Mouse (Mus musculus) forelimb bud, embryonic 11.5 days (tissue): ENCODE data around the gene Siae.

Experiments used
- DNase-seq: peaks from one replicate; pipeline ENCODE4 v3.0.0-alpha.2; 2012; ENCODE audit warnings: low read depth, low spot score

Gene Siae

DNA sequence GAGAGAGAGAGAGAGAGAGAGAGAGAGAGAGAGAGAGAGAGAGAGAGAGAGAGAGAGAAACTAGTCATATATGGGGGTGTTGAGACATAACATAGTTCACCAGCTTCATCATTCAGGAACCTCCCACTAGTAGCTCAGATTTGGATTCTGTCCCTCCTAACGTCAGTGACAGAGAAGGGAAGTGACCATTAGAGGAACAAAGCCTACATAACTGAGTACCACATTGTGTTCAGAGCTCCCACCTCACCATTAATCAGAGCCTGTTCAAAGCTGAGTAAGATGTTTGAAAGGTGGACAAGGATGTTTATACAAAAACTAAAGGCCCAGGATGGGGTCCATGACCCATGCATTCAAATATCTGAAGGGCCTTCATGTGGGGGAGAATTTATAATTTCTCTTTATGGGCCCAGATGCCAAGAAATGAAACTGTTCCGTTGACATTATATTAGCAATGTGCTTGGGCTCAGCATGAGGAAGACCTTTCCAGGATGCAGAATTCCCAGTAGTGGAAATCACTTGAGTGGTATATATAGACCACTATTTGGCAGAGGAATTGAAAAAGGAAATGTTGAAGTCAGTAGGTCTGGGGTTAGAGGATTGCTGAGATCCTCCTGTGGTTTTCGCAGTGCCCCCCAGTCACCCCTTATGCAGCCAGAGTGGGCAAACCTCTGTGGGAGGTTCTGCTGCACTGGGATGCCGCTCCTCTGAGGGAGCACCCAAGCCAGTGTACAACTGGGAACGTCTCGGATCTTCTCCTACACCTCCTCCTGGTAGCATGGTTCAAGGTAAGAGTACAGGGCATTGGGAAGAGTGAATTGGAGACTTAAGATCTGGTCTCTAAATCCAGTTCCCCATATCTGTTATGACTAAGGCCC lies 14.6 kb upstream of the Siae start:
- no peak for DNase-seq

DNA sequence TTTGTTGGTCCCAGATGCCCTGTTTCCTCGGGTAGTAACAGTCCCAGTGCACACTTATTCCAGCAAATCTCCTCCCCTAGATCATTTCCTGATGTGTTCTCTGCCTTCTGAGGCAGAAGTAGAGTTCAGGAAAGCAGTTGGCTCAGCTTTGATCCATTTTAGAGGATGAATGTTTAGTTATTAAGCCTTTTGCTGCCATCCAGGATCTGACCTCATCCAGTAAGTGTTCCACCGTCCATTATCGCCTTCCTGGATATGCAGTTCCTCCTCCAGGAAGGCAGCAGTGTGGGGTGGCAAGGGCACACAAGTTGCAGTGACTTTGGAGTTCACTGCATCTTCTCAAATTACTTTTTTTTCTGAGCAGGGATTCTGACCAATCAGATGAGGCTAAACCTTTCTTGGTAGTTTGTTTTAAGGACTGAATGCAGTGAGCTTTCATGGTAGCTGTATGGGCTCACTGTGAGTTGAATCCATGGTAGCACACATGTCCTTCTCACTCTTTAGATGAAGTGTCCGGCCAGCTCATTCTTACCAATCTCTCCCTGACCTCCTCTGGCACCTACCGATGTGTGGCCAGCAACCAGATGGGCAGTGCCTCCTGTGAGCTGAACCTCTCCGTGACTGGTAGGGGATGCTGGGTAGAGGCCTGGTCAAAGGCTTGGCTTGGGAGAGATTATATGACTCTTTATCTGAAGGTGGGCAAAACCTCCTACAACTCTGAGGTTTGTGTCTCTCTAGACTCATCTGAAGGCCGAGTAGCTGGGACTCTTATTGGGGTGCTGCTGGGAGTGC lies 13.5 kb upstream of the Siae start:
- DNase-seq, result no peak

GRCm38 (mm10) chr9:37543869-37544440 lies 11.5 kb upstream of the Siae start:
- no peak for DNase-seq

DNA sequence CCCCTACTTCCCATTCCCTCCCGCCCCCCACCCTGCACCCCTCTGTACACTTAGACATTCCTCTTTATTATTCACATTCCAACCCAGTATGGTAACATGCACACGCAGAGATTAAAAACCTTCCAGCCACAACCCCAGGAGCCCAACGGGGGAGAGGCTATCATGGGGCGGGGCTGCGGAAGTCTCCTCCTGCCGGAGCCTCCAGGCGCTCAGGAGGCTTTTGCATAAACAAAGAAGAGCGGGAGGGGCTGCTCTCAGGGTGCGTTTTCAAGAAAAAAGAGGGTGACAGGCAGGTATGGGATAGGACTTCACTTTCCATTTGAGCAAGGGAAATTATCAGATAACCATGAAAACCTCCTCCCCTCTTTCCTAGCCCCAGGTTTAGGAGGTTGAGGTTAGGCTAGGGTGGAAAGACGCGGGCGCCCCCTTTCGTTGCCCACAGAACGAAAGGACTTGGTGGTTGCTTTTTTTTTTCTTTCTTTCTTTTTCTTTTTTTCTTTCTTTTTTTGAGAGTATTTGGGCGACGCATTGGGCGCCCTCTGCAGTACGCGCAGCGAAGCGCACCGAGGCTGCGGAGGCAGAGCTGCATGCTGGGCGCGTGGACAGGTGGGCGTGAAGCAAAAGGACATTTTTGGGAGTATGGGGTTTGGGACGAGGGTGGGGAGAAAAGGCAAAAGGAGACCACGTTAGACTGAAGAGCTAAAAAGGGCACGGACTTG lies 10.9 kb upstream of the Siae start:
- peak; percentile 68 for DNase-seq

DNA sequence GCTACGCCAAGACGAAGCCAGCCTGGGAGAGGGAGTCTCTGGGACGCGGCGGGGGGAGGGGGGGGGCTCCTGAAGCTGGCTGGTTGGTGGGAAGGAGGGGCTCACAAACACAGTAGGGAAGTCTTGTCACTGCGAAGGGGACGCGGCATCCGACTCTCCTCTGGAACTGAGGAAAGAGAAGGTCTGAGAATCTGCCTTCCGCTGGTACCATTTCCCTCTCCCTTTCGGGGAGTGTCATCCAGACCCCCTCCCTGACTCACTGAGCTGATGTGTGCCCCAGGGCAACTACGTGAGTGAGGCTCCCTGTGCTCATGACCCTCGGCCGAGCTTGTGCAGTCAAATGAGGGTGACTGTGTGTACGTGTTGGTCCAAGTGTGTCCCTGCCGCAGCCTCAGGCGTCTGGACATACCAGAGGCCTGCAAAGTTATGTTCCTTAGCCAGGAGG lies 10.3 kb upstream of the Siae start:
- no peak for DNase-seq

DNA sequence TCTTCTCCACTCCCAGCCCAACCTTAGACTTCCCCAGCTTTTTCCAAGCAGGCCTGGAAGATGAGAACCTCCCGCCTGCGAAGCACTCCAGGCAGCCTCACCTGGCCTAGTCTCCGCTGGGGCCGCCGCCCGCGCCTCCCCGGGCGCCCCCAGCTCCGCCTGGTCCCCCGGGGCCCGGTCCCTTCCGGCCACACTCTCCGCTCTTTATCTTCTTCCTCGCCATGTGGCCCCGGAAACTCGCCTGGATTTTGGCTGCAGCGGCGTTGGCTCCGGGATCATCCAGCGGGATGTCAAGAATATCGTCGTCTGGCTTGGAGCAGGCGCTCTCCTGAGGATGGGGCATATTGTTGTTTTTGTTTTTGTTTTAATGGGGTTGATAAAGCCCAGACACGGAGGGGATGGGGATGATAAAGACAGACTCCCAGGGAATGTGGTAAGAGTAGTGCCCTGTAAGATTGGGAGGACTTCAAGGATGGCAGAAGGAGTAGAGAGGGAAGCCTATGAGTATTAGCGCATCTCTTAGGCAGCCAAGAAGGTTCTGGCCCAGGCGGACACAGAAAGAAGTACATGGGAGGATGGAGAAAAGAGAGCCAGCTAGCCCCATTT lies 9.5 kb upstream of the Siae start:
- no peak for DNase-seq

GRCm38 (mm10) chr9:37546889-37547288 lies 8.6 kb upstream of the Siae start:
- DNase-seq, result no peak

DNA sequence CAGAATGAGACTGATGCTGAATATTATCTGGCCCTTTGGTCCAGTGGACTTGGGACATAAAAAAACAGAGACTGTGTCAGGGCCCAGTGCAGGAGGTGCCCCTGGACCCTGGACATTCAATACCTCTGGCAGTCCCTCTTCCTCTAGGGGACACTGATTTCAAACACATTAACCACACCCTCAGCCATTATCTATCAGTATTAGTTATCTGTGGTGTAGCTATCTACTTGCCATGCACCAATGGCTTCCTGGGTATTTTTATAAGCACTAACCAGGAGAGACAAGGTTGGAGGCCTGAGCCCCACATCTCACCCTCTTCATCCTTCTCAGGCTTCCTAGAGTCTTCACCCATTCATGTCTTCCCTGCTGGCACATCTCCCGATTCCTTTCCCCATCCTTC lies 5.1 kb upstream of the Siae start:
- DNase-seq, result no peak

GRCm38 (mm10) chr9:37551751-37552531 lies 3.6 kb upstream of the Siae start:
- no peak for DNase-seq

GRCm38 (mm10) chr9:37552536-37553293 lies 2.8 kb upstream of the Siae start, which contains the start of gene Nrgn:
Gene Nrgn (minus strand): TSS chr9:37552904.
- DNase-seq, result peak; percentile 85

DNA sequence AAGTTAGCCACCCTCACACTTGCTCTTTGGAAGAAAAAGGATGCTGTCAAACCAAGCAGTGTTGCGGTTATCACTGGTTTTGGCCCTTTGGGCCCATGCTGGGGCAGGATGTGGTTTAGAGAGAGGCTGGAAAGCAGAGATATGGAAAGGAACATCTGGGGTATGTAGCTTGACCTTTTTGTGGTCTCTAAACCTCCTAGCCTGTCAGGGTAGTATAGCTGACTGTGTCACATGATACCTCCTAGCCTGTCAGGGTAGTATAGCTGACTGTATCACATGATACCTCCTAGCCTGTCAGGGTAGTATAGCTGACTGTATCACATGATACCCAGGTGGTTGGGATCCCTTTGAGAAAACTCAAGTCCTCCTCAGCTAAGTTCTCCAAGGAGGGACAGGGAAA lies 1.2 kb upstream of the Siae start:
- no peak for DNase-seq

GRCm38 (mm10) chr9:37556366-37556765 lies 868 bp downstream of the Siae start:
- no peak for DNase-seq

DNA sequence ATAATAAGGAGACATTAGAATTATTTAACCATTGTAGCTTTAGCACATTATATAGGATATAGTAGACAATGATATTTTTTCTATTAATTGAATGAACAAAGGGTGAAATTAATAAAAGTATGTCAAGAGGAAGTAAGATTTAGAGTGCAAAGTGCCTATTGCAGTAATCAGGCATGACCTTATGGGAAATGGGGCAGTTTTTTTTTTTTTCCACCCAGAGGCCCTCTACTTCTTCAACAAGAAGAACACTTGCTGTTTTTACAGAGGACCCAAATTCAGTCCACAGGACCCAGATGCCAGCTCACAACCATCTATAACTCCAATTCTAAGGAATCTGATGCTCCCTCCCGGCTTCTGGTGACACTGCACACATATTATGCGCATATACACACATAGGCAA lies 5.1 kb downstream of the Siae start:
- DNase-seq, result no peak

GRCm38 (mm10) chr9:37563805-37564204 lies 8.3 kb downstream of the Siae start:
- no peak for DNase-seq

DNA sequence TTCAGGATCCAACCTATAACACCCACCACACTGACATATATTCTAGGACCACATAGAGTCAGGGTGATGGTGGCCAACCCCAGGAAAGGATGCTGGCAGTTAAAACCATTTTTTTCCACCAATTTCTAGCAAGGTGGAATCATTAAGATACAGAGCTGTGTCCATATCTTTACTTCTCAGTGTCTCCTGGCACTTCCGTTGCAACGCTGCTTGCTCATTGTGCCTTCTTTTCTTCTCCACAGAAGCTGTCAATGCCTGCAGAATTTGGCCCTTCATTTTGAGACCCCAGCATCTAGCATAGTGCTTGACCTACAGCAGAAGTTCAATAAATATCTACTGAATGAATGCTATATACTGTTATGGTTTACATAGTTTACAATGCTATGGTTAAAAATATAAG lies 11.5 kb downstream of the Siae start:
- no peak for DNase-seq

DNA sequence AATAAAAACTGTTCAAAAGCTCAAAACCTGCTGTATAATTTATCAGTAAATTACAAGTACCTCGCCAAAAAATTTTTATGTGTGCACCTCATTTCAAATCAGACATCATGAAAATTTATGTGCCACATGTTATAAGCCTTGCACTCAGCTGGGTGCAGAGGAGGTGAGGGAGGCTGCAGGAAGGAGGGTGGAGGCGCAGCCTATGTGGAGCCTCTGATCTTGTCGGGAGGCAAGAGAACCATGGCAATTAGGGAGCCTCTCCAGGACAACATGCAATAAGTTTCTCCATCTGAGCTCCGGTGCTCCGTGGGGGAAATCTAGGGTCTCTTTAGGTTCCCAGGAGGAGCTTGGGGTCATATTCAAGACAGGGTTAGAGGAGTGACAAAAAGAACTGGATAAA lies 12.0 kb downstream of the Siae start:
- no peak for DNase-seq

DNA sequence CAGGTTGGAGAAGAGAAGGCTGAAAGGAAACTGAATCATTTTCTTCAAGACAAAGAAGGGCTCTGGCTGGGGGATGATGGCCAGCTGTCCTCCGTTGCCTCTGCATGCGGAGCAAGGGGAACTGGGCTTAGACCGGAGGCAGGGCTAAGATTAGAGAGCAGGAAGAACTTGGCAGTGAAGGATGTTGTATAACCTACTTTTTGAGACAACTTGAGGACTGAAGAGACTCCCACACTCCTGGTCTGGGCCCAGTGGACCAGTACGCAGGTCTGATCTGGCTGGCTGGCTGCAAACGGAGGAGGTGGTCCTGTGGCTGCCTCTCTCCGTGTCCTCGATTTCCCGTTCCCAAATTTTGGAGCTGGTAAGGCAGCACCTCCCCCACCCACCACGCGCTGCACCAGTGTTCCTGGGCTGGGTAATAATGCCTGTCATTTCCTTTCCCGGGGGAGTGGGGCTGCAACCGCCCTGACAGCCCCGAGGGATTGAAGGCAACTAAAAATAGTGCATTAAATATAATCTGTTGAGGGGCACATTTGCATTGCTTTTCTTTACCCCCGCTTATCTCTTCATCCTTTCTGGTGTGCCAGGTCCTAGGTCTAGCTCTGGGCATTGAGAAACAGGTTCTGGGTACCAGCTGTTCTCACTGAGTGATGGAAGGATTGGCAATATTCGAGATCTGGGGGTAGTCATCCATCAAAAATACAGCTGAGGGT lies 12.6 kb downstream of the Siae start:
- DNase-seq, result no peak

DNA sequence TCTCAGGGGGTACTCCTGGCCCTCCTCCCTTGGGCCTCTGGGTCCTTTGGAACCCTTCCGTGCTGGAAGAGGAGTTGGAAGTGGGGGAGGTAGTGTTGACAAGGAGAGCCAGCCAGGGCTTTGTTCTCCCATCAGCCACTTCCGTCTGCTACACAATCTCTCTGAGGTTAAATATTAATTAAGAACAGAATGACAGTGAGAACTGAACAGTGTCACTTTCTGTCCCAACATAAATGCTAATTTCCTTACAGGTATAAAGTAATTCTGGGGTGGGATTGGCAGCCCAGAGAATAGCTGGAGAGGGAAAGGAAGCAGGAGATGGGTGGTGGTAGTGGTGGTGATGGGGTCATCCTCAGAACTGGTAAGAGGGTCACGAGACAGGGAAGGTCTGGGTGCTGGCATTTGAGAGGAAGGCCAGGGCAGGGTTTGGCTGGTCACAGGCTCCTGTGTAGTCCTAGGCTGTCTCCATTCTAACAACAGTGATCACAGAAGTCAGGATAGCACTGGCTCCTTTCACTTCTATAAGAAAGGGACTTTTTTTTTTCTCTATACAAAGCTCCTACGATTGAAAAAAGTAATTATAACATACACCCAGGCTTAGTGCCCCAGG lies 13.2 kb downstream of the Siae start:
- no peak for DNase-seq
